Mouse (Mus musculus): ENCODE data around the gene Minpp1. TPM values are rescaled to one million over a fixed set of nuclear protein-coding genes. Genes with fewer than 3 reads are reported as not detected.

Gene Minpp1
- total RNA-seq, 2 experiments from 2014 or later, result 30.4 to 31.8 TPM

DNA sequence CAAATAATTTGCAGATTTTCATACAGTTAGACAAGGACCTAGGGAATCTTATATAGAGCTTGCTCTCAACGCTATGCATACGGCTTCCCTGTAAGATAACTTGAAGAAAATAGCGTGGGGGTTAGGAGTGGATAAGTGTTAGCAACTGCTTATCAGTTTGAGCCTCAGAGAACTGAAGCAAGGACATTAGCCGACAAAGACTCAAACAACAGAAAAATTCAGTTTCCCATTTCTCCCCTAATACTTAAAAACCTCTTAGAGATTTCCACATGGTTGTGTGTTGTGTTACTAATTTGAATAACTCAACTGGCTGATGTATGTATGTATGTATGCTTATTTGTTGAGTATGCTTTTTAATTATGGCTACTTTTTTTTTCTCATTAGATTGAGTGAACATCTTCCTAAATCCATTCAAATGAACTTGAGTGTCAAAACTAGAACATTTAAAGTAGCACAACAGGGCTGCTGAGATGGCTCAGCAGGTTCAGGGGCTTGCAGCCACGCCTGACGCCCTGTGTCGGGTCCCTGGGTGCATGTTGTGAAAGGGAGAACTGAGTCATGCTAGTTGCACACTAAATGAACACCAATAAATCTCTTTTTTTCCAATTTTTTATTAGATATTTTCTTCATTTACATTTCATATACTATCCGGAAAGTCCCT, 2.2 kb downstream of the Minpp1 start:
- DNase-seq (ENCODE audit: low spot score in 2 of 2), result no peak

DNA sequence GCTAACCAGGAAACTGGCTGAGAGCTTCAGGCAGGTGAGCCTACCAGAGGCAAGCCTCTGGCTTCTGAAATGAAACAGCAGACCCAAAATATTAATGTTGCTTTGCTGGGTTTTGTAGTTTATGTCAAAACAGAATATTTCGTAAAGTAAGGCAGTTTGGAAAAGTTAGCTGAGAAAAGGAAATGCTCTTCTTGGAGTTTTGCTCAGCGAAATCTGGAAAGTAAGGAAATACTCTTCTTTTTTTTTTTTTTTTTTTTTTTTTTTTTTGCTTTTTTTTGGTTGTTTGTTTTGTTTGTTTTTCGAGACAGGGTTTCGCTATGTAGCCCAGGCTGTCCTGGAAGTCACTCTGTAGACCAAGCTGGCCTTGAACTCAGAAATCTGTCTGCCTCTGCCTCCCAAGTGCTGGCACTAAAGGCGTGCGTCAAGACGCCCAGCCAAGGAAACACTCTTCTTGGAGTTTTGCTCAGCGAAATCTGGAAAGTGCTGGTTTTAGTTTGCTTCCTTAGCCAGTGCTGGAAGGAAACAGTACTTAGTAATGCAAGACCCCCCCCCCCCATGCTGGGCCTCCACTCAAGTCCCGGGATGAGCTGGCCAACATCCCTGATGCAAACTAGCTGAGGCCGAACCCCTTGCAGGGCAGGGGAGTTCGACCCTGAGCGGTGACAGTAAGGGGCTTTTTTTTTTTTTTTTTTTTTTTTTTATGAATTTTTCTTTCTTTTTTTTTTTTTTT, 3.8 kb downstream of the Minpp1 start:
- DNase-seq (ENCODE audit: low spot score in 2 of 2), result no peak

DNA sequence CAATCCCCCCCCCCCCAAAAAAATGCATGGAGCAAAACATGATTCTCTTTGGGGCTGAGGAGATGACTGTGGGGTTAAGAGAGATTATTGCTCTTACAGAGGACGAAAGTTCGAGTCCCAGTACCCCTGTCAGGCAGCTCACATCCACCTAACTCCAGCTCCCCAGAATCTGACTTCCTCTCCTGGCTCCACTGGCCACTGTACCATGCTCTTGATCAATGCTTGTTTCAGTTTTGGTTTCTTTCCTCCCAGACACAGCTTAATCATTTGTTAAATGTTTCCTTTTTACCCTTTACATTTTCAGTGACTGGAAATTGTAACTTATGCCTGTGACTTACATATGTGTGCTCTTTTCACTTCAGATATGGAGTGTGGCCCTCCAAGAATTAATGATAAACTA, 5.4 kb downstream of the Minpp1 start:
- no peak for DNase-seq (ENCODE audit: low spot score in 2 of 2)

DNA sequence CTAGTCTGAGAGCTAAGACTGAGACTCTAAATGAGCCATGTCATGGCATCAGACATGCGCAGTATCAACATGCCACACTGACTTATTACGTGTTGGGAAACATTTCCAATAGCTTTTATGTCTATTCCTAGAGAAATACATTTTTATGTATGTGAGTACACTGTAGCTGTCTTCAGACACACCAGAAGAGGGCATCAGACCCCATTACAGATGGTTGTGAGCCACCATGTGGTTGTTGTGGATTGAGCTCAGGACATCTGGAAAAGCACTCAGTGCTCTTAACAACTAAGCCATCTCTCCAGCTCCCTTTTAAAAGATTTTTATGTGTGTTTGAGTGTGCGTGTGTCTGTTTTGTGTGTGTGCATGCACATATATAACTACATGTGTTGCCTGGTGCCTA, 6.8 kb downstream of the Minpp1 start:
- DNase-seq (ENCODE audit: low spot score in 2 of 2), result no peak

DNA sequence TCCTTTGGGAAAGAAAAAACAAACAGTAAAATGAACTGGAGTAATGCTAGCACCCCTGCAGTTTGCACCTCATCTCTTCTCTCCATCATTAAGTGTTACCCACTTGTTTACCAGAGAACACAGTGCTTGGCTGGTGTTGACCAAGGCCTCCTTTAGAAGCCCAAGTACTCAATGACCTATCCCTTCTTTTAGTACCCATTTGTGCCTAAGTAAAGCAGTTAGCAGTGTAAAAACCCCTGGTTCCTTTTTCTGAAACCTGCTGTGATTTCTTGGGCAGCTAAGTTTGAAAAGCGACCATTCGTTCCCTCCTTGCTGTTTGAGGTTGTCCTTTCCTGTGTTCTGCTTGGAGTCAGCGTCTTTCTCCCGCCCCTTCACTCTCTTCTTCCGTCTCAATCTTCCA, 7.4 kb downstream of the Minpp1 start:
- DNase-seq (ENCODE audit: low spot score in 2 of 2), result no peak

DNA sequence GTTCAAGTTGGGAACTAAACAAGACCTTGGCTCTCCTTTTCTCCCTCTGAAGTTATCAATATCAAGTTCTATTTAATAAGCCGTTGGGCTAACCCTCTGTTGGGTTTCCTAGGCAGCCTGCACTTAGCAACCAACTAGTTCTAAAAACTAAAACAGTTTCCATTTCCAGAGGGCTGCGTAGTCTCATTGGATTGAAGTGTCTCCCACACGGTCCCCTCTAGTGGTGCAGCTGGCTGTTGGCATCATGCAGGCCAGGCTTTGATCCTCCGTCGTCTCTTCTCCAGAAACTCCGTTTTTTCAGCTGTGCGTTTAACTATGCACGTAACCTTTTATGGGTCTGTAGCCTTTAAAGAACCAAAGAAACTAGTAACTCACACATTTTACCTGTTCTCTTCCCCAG, 7.9 kb downstream of the Minpp1 start:
- DNase-seq (ENCODE audit: low spot score in 2 of 2), result no peak

DNA sequence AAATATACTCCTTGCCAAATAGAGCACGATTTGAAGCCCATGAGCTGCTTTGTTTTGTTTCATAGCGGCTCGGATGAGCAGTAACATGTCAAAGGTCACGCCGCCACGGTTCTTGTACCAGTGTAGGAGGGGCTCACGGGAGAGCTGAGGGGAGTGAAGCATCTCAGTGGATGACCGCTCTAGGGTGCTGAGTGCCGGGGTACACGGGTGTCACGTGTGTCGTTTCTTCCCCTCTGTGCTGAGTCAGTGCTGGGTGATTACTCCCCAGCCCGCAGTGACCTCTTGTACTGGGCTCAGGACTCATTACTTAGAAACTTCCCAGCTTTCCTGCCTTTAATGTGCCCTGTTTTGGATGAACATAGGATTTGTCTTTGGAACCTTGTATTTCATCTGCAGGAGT, 9.0 kb downstream of the Minpp1 start:
- DNase-seq (ENCODE audit: low spot score in 2 of 2), result no peak

DNA sequence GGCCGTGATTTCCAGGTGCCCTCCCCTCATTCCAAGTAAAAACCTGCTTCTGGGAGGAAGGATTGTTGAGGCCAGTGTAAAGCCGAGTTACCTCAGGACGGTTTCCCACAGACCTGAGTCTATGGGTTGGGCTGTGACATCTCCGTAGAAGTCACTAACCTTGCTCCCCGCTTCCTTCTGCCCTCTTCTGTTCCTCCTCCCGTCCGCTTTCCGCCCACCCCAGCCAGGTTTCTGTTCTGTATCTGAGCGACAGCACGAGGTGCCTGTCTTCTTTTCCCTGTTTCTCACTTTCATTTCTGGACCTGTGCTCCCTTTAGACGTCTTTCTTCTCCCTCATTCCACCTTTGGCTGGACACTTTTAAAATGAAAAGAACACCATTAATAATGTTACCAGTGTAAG, 9.5 kb downstream of the Minpp1 start:
- no peak for DNase-seq (ENCODE audit: low spot score in 2 of 2)

DNA sequence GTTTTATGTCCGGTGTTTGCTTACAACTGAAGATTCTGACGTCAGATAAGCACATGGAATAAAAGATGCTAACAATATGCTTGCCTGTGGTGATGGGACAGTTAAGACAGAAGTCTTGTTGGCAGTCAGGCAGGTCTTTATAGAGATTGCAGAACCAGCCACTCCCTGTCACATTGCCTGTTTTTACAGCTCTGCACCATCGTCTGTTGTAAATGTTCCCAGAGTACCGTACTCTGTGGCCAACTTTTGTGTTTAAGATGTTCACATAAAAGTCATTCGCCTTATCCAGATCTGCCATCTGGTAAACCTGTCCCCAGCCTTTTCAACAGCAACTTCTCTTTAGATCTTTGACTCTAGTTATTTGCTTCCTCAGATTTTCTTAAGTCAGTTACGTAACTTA, 11.8 kb downstream of the Minpp1 start:
- no peak for DNase-seq (ENCODE audit: low spot score in 2 of 2)

DNA sequence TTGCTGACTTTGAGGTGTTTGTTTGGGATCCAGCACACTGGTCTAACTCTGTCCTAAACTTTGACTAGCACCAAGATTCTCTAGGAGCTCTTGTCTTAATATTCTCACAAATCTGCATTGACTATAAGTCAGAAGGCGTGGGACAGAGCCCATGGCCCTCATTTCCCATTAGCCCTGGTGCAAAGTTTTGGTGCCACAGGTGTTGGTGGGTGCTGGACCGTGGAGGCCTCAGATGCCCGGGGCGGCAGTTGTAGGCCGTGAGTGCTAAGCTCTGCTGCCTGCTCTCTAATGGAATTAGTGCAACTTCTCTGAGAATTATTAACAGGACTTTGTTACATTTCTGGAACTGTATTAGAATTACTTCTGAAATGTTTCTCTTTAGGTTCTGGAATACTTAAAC, 12.4 kb downstream of the Minpp1 start:
- no peak for DNase-seq (ENCODE audit: low spot score in 2 of 2)

DNA sequence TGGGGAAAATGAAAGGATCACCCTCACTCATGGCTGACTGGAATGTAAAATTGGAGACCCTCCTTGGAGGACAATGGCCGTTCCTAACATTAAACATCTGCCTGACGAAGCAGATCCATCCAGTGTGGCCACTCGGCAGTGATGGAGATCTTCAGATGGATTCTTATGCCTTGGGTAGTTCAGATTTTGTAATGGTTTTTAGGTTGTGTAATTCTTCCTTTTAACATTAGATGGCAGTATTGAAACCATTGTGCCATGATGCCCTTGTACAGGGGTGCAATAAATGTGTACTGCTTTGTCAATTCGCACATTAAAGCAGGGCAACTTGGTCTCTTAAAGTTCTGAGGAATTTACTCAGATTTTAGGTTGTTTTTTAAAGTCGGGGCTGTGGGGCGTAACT, 15.8 kb downstream of the Minpp1 start:
- DNase-seq (ENCODE audit: low spot score in 2 of 2), result no peak

DNA sequence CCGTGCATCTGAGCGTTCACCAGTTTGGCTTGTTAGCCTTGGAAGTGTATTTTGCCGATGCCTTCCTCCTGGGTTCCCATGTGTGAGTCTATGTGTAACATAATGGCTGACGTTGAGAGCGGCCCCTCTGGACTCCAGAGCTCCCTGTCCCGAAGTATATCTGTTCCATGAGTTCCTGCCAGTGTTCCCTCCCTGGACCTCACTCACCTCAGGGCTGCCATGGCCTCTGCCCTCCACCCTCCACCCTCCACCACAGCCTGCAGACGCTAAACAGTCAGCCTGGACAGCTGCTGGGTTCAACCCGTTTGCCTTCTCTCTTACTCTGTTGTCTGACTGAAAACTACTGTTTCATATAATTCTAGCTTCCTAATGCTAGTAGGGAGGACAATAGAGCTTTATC, 20.5 kb downstream of the Minpp1 start:
- no peak for DNase-seq (ENCODE audit: low spot score in 2 of 2)

DNA sequence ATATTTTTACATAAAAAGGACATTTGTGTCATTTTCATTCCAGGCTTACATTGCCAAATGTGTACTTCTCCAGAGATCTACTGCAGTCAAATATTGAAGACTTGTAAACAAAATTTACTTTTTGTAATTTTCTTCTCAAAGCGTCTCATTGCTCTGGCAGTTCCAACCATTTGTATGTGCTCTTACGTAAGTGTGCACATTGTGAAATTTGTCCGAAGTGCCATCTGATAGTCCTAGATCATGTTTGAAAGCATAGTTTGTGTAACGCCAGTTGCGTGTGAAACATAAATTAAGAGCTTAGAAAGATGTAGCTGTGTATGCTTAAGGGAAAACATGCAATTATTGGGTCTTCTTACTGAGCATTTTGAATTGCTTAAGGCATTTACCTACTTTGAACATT, 20.9 kb downstream of the Minpp1 start:
- DNase-seq (ENCODE audit: low spot score in 2 of 2), result no peak

DNA sequence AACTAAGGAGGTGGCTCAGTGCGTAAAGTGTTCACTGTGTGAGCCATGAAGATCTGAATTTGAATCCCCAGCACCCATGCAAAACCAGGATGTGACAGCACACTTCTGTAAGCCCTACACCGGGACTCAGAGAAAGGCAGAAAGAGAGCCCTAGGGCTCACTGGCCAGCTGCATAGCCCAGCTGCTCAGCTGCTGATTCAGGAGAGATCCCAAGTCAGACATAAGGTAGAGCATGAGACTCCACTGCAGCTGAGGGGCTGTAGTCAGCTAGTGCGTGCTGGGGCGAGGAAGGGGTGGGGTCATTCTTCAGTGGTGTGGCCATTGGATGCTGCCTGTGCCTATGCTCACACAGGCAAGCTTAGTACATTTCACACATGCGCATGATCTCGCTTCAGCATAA, 21.5 kb downstream of the Minpp1 start:
- no peak for DNase-seq (ENCODE audit: low spot score in 2 of 2)

DNA sequence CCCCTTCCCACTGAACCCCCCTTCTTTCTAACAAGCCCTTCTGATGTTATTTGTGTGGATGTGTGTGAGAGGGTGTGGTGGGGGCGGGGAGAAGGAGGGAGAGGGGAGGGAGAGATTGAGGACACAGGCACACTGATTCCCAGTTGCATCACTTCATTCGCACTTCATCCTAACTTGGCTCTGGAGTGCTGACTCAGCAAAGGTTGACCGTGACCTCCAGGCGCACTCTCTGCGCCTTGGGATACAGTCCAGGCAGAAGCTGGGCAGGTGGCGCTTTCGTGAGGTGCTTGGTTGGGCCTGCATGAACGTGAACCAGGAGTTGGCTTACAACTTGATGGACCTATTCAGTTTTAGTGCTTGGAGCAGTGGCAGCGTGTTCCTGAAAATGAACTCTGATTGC, 22.0 kb downstream of the Minpp1 start:
- no peak for DNase-seq (ENCODE audit: low spot score in 2 of 2)

DNA sequence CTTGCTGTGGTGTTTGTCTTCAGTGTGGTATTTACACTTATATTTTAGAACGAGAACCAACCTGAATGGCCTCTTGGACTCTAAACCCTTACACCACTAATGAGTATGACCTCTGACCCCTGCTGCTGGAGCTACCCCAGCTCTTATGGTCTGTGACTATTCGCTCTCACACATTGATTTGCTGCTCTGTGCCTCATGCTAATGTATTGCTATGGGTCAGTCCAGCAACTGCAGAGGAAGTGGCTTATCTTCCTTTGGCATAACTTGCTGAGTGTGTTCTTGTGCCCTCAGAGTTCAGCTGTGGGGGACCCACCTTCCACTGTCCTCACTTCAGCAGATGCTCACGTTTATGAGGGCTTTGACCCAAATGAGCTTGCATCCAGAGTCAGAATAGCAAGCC, 24.7 kb downstream of the Minpp1 start:
- DNase-seq (ENCODE audit: low spot score in 2 of 2), result no peak

DNA sequence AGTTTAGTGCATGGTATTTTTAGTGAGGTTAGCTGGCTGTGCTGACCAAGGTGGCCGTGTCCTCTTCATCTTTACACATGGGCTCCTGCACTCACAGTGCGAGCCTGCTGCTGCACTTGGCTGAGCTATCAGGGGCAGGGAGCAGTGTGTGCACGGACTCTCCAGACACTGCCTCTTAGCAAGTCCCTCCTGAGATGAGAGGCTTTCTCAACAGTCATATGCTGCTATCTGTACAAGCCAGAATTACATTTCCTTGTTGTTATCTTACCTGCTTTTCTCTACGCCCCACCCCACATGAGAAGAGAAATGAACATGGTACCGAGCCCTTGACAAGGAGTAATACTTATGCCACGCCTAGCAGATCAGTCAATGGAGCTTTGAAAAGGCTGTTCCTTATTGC, 25.4 kb downstream of the Minpp1 start:
- no peak for DNase-seq (ENCODE audit: low spot score in 2 of 2)

DNA sequence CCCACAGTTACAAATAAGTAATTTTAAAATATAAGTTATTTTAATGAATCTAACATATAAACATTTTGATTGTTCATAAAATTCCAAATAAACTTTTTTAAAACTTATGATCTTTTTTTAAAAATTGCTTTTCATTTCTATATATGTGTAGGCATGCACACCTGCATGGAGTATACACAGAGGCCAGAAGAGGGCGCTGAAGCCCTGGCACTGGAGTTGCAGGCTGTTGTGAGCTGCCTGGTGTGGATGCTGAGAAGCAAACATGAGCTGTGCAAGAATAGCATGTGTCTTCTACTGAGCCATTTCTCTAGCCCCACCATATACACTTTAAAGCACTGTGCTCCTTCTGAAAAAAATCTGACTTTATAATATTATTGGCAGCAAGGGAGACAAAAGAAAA, 26.9 kb downstream of the Minpp1 start:
- DNase-seq (ENCODE audit: low spot score in 2 of 2), result no peak

DNA sequence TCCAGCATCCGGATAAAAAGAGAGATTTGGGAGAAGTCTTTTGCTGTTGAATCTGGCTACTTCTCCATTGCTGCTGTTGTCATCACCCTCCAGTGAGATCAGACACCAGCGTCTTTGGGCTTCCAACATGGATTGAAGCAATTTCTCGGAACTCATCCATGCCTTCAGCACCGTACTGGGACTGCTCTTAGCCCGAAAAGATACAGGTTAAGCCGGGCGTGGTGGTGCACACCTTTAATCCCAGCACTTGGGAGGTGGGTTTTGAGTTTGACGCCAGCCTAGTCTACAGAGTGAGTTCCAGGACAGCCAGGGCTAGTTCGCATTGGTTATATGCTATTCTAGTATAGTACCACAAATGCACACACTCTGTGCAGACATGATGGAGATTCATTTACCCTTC, 31.0 kb downstream of the Minpp1 start:
- no peak for DNase-seq (ENCODE audit: low spot score in 2 of 2)

DNA sequence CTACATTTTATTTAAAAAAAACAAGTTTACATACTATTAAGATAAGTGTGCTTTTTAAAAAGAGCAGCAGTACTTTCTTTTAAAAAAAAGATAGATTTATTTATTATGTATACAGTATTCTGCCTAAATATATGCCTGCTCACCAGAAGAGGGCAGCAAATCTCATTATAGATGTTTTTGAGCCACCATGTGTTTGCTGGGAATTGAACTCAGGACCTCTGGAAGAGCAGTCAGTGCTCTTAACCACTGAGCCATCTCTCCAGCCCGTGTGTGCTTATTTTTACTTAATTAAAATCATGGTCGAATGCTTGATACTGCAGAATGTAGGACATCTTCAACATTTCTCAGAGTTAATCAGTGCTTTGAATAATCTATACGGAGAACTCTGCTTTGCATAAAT, 35.9 kb downstream of the Minpp1 start:
- DNase-seq (ENCODE audit: low spot score in 2 of 2), result no peak

DNA sequence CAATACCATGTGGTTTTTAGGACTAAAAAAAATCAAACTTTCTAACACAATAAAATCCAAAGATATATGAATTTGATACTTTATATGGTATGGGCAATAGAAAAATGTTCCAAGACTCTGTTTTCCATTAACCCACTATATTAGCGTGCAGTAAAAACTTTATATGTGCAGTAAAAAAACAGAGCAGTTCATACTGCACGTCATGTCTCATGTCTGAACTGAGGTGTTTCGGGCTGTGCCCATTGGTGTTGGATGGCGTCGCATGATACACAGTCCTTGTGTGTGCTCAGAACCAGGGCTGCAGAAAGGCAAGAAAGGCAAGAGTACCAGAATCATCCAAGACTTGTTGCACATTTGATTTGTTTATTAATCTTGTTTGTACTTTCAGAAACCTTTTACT, 36.7 kb downstream of the Minpp1 start:
- no peak for DNase-seq (ENCODE audit: low spot score in 2 of 2)

DNA sequence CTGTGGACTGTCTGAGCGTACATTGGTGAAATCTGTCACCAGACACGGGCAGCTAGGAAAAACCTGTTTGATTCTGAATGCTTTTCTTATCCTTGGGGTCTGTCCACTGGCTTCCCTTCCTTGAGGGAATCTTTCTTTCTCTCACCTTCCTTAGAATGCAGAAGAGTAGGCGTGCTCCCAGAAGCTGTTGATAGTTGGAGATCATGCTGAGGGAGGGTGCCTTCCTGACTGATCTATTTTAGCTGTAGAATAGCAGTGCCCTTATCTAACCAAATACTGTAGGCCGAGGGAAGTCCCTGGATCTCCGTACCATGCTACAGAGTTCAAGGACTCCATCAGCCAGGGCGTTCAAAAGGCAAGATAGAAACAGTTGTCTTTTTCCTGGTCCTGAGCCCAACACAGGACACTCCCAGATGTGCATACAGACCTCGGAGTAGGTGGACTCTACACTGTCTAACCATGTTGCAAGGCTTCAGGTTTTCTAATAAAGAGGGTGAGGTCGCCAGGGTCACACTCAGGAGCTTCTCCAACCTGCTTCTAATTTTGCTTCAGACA, 37.3 kb downstream of the Minpp1 start:
- no peak for DNase-seq (ENCODE audit: low spot score in 2 of 2)
